Mouse (Mus musculus): Measurements from ENCODE around the gene Zbp1. TPM values are rescaled to one million over a fixed set of nuclear protein-coding genes. Genes with fewer than 3 reads are reported as not detected.

Gene Zbp1
- polyA plus RNA-seq (2012) = not detected in 2 replicates

DNA sequence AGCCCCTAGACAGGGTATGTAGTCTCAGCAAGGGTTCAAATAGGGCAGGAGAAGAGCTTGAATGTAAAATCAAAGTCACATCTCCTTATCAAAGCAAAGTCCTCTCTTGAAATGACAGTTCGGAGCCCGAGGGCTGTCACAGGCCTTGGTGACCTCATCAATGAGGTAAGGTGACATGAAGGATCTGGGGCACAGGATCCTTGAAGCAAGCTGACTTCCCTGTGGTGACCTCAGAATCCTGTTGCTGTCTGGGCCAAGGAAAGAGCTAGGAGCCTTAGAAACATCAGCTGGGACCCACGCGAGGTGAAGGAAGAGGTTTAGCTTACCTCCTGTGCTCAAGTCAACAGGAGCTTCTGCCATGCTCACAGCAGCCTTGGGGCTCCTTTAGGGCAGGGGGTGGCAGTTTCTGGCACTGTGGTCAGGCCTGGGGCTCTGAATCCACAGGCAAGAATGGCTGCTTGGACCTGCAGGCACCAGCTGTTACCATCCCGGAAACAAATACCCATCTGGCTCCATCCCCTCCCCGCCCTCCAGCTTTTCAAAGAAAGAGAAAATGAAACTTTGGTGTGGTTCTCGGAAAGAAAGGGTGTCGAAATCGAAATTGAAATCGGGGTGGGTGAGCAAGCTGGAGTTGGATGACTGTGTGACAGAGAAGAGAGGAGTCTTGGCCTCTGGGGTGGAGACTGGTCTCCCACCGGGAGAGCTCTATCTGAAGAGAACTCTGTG is at the start of gene Zbp1:
Gene Zbp1, minus strand, starts transcription at position 508 of the 726 bp plus-strand sequence.
- no peak for TF ChIP-seq GATA1 (IDR thresholded peaks at IDR 0.05; ENCODE audit: low read length)

DNA sequence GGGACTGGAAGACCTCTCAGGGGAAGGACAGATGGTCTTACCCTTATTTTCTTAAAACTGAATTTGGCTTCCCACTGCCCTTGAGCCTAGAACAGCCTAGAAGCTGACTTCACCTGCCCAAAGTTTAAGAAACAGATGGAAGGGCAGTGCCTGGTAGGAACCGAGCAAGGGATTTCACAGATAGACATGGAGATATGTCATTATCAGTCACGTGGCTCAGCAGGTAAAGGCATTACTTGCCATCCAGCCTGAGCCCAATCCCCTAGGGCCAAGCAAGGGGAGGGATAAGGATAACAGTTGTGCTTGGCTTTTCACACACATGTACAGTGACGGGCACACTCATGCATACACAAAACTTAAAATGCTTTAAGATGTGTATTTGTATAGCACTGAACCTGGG is 48.8 kb upstream of the Zbp1 start:
- no peak for TF ChIP-seq GATA1 (IDR thresholded peaks at IDR 0.05; ENCODE audit: low read length)

DNA sequence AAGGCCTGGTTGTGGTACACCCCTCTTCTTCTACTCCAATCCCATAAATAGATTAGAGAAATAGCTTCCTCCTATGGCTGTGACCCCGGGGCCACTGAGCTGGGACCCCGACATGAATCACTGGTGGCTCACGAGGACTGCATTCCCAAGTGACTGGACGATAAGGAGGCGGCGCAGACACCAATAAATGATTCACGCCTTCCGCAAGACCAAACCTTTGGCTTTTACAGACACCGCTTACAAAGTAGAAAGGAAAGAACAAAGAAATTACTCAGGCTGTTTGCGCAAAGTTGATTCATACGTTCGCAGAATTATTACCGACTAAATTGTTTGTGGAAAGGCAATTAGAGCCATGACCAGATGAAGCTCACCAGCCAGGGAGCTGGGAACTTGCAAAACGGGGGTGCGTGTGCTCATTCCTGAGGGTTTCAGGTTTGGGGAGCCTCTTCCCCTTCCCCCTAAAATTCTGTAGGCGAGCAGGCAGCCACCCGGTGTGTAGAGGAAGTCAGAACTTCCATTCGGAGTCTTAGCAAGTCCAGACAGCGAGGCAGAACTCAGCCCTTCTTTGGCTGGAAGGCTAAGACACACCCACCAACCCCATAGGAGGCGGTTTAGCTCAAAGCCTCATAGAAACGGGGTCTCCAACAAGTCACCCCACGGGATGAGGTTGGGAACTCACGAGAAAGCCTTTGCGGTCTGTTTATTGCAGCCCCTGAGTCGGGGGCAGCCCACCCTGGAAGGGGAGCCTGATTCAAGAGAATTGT is 47.8 kb upstream of the Zbp1 start:
- TF ChIP-seq GATA1 (IDR thresholded peaks at IDR 0.05; ENCODE audit: low read length) = no peak

DNA sequence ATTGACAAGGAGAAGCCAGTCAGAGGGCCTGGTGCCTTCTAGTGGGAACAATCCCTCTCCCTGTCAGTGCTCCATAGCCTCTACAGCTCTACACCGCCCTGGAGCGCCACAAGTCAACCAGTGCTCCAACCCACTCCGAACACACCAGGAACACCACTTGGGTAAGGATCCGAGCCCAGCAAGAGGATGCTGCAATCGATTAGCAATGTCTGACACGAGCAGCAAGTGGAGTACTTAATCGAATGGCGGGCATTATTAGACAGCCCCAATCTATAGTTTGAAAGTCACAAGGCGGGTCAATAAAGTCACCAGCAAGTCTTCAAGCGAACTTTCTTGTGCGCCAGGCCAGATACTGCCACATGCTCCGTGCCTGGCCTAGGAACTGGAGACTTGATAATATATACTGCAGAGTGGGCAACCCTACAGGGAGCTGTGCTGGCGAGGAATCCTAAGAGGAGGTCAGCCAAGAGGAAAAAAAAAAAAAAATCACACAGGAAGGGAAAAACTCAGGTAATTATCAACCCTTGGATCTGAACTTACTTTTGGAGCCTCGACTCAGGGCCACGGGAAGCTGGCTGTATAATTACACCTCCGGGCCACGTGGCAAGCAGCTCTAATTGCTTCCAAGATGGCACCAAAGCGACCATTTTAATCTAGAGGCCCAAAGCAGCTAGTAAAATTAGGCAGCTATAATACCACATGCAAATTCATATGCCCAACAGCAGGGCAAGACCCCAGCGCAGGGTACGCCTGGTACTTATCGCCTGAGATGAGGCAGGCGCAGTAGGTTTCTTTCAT is 46.9 kb upstream of the Zbp1 start:
- TF ChIP-seq GATA1 (IDR thresholded peaks at IDR 0.05; ENCODE audit: low read length) = no peak

DNA sequence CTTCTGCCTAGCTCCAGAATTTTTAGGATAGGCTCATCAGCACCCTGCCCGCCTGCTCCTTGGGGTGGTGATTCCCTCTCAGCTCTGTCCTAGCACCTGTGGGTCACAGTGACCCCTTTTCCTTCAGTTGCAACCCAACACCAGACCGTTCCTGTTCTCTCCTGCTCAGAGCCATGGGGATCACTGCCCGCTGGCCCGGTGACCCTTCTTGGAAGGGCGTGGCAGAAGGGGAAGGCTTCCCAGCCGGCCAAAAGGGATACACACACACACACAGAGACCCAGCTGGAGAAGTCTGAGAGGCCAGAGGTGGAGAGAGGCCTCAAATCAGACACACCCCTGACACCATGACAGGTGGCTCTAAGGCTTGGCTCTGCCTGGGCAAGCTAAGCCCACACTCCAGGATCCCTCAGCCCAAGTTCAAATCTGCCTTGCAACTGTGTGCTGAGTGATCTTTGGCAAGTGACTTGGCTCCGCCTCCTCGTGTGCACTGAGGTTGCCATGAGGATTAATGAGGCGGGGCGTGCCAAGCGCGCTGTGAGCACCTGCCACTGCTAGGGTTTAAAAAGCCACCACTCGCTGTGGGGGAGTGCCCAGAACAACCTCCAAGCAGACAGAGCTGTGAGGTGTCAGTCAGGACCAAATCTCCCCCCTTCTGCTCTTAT is 45.9 kb upstream of the Zbp1 start:
- TF ChIP-seq GATA1 (IDR thresholded peaks at IDR 0.05; ENCODE audit: low read length) = no peak

DNA sequence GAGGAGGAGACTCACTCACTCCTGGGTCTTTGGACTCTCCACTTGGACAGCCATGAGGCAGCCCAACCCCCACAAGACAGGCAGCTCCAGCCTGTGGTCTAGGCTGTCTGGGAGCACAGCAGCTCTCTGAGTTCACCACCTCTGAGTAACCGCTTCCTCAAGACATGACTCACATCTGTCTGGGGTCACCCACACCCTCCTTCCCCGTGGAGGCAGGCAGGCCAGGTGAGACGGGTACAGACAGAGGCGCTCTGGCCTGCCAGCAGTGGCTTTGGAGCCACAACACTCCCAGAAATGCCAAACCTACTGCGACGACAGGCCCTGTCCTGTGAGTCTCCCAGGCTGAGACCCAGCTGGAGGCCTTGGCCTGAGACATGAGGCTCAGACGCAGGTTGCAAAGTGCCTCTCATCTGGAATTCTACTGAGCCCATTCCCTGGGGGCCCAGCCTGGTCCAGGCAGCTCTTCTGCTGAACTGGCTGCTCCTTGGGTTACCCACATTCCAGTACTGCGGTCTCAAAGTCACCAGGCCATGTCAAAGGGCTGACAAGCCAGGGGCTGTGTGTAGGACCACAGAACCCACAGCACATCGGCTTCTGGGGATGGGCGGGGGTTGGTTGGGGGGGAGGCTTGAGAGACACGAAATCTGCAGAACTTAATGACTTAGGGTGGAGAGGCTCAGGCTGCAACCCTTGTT is 45.1 kb upstream of the Zbp1 start:
- no peak for TF ChIP-seq GATA1 (IDR thresholded peaks at IDR 0.05; ENCODE audit: low read length)

DNA sequence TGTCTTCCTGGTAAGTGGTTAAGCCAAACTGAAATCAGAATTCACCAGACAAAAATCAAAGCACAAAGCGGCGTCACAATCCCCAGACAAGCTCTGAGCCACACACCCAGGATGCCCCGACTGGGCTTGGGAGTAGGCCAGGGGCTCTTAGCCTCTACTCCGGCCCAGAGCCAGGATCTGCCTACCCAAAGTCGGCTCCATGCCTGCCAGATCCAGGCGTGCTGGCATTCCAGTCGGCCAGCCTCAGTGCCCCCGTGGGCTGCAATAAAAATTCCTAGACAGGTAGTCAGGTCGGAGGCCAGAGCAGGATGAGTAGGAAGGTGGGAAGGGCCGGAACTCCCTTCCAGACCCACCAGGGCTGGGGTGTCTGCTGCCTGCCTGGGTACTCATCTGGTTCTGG is 42.8 kb upstream of the Zbp1 start:
- TF ChIP-seq GATA1 (IDR thresholded peaks at IDR 0.05; ENCODE audit: low read length) = no peak

DNA sequence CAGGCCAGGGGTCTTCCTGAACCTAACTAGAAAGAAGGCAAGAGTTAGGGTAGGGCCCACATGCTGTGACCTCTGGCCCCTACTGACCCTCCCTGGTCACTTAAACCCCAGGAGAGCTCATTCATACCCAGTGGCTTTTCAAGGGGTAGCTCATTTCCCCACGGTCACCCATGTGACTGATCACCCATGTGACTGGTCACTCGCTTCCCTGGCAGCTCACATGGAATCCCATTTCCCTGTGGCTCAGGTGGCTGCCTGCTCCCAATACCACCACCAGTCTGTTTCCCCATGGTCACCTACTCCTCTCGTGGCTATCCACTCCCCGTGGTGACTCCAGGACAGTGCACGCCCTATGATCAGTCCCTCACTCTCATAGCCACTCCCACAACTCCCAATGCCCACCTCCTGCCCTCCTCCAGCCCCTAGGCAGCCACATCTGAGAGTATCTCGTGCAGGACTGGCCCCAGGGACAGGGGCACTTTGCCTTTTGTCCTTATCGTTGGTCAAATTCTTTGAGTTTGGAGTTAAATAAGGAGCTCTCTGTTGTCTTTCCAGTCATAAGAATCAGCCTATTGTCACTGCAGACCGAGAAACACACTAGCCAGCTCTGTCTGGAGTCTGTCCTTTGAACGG is 39.9 kb upstream of the Zbp1 start:
- no peak for TF ChIP-seq GATA1 (IDR thresholded peaks at IDR 0.05; ENCODE audit: low read length)

DNA sequence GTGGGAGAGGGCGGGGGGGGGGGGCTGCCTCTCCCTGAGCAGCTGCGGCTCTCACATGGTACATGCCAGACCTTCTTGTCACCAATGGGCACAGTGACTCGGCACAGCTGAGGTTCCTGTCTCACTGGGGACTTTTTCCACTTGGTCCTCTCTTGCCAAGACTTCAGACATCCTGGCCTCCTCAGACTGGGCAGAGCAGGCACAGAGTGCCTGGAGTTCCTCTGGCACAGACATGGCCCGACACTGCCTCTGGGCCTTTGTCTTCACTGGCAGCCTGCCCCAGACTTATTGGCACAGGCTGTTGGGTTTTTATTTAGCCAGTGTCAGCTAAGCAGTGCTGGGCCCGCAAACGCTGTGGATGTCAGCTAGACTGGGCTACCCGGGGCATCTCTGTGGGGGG is 38.9 kb upstream of the Zbp1 start:
- TF ChIP-seq GATA1 (IDR thresholded peaks at IDR 0.05; ENCODE audit: low read length) = no peak

DNA sequence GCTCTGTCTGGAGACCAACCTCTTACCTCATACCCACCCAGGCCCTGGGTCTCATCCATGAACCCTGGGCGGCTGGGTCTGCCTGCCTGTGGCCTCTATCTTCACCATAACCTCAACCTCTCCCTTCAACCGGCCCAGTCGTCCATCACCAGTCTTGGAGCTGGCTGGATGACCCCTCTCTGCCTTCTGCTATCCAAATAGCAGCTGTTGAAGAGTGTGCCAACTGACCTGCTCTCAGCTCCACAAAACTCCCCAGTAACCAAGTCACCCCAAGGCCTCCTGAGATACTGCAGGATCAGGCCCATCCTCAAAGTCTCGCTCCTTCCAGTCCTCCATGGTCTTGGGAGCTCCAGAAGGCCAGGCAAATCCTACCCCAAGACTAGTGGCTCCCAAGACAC is 37.8 kb upstream of the Zbp1 start:
- no peak for TF ChIP-seq GATA1 (IDR thresholded peaks at IDR 0.05; ENCODE audit: low read length)

DNA sequence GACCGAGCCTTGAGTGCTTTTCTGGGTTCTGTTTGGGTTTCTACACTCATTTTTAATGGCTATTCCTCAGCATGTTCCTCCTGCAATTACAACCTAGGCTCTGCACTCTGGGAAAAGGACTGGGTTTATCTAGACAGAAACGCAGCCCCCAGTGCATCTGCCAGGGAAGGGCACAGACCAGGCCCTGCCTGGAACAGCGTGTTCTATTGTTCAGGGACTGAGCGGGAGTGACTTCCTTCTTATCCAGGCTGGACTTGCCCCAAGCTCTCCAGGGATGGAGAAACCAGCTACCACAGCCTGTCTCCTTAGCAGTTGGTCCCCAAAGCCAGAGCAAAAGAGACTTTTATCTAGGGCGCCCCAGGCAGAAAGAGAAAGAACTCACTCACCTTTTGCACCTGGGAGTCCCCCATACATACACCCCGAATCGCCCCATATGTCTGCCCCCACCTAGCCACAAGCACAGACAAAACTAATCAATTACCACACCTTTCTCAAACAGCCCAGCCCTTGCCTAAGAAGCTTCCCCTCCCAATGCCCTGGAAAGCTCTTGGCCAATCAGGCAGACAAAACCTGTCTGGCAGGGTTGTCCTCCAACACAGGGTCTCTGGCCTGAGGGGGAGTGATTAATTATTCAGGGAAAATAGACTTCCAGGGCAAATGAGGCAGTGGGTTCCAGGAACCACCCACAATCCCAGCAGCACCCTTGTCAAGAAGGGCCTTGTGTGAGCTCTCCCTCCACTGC is 37.3 kb upstream of the Zbp1 start:
- no peak for TF ChIP-seq GATA1 (IDR thresholded peaks at IDR 0.05; ENCODE audit: low read length)

DNA sequence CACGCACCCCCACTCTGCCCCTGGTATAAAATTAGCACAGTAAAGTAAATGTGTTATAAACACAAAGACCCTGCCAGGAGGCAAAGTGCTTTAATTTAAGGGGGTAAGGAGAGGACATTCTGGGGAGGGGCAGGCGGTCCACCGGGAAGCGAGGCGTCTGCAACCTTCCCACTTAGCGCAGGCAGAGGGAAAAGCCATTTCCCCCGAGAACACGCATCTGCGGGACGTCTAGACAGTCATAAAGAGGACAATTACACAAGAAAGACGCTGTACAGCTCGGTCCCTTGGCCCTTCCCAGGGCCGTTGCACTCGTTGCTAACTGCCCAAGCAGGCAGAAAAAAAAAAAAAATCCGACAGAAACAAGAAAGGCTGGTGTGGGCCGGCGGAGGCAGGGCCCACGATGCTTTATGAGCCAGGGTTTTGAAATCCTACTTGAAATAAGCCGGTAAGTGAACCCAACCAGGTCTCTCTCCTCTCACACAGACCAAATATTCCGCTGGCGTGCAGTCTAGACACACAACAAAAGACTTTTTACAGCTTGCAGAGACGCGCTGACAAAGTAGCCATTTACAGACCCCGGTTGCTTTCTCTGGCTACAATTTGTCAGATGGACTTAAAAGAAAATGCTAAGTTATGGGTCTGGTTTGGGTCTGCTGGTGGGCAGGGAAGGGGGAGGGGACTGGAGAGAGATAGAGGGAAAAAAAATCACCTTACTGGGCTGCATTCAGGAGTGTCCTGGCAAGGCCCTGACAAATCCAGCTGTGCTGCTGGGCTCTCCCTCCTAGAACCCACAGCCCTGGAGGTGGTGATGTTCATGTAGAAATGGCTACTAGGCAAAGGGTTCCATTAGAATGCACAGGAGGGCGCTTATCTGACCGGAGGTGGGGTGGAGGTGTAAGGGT is 35.3 kb upstream of the Zbp1 start:
- no peak for TF ChIP-seq GATA1 (IDR thresholded peaks at IDR 0.05; ENCODE audit: low read length)

DNA sequence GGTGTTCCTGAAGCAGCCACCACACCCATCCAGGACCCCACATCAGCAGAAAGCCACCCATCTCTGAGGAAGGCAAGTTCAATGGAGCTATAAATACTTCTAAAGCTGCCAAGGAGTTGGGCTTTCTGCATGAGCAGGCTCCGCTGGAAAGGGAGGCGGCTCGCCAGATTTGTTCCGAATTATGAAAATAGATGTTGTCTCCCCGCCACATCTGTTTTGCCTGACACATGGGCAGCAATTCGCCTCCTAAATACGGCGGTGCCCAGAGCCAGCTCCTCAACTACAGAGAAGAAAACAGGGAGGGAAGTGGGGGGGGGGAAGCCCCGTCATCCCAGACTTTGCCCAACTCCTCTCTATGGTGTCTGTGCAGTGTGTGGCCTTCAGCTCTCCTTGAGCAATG is 33.0 kb upstream of the Zbp1 start:
- TF ChIP-seq GATA1 (IDR thresholded peaks at IDR 0.05; ENCODE audit: low read length) = no peak

Data from G1E-ER4 (cell line).